Mouse (Mus musculus) kidney, adult 2 months (tissue): ENCODE results near the gene Chmp6.

ENCODE experiments used
- CTCF ChIP-seq: fragments of 200-500 bp; conservative IDR thresholded peaks from 2 replicates; pipeline ENCODE4 v1.5.1; 2011; ENCODE audit warnings: low read depth, mild to moderate bottlenecking, control low read depth, low read length, moderate library complexity, mixed read lengths; ENCODE audit not compliant: insufficient read depth, insufficient read length
- POLR2A ChIP-seq: fragments of 200-500 bp; IDR thresholded peaks from one replicate; pipeline ENCODE4 v1.6.1; 2011; ENCODE audit warnings: low read depth, low read length, control low read depth

DNA sequence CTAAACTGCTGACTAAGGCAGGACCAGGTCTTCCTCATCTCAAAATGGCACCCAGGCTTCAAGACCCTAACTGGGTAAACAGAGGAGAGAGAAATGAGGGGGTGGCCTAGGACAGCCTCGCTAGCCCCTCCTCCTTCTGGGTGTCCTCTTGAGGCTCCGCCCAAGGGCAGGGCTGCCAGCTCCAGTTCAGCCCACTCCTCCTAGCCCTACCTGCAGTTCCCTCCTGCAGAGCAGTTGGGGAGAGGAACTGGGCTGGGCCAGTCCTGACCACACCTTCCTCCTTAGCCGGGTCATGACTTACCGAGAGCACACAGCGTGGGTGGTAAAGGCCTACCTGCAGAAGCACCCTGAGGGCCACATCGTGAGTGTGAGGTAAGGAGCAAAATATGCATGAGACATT is 18.6 kb upstream of the Chmp6 start:
- TF ChIP-seq CTCF (no peak), POLR2A (no peak)
